Mouse (Mus musculus): ENCODE results near the gene Creg1. TPM values are rescaled to one million over a fixed set of nuclear protein-coding genes. Genes with fewer than 3 reads are reported as not detected.
"Not testable (repeated sequence)": the region's sequence is repeated elsewhere in the genome, so short reads cannot be mapped to it uniquely, and the experiment has no call there.

Gene Creg1
- polyA plus RNA-seq, 1 experiment, result 33.9 TPM

- no peak for DNase-seq (ENCODE audit: extremely low spot score in 1 of 2, low spot score in 1 of 2)
Measured at GRCm38 (mm10) chr1:165748053-165748452, 15.5 kb upstream of the Creg1 start.

DNA sequence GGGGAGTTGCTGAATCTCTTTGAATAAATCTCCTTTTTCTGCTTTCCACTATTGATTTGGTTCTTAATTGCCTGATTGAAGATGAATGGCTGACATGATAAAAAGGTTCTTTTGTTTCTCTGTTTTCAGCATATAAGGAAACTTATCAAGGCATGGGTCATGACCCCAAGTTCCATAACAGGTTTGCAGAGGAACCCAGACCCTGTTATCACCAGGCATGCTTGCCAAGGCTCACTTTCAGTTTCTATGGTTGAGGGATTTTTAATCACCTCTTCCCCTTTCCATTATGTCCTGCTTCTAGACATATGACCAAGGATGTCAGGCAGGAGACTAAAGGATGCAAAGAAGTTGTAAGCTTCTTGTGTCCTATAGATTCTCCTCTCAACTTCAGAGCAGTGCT, 12.4 kb upstream of the Creg1 start:
- DNase-seq (ENCODE audit: extremely low spot score in 1 of 2, low spot score in 1 of 2), result no peak

DNA sequence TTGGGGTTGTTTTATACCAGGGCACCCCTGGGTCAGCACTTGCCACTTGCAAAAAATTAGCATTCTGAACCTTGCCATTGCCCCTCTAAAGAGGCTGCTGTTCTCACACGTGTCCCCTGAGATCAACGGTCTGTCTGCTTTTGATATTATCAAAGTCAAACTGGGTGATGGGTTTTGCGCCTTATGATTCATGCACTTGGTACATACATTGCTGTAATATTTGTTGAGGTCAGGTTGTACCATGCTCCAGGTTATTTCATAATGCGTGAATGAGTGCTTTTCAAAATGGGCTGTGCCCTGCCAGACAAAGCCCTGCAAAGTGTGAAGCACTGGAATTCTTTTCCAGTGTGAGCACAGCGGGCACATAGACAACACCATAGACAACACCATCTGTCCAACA, 11.7 kb upstream of the Creg1 start:
- DNase-seq (ENCODE audit: extremely low spot score in 1 of 2, low spot score in 1 of 2), result no peak

GRCm38 (mm10) chr1:165754205-165754604, 9.3 kb upstream of the Creg1 start:
- DNase-seq (ENCODE audit: extremely low spot score in 1 of 2, low spot score in 1 of 2), result no peak

GRCm38 (mm10) chr1:165755194-165755593, 8.4 kb upstream of the Creg1 start:
- no peak for DNase-seq (ENCODE audit: extremely low spot score in 1 of 2, low spot score in 1 of 2)

DNA sequence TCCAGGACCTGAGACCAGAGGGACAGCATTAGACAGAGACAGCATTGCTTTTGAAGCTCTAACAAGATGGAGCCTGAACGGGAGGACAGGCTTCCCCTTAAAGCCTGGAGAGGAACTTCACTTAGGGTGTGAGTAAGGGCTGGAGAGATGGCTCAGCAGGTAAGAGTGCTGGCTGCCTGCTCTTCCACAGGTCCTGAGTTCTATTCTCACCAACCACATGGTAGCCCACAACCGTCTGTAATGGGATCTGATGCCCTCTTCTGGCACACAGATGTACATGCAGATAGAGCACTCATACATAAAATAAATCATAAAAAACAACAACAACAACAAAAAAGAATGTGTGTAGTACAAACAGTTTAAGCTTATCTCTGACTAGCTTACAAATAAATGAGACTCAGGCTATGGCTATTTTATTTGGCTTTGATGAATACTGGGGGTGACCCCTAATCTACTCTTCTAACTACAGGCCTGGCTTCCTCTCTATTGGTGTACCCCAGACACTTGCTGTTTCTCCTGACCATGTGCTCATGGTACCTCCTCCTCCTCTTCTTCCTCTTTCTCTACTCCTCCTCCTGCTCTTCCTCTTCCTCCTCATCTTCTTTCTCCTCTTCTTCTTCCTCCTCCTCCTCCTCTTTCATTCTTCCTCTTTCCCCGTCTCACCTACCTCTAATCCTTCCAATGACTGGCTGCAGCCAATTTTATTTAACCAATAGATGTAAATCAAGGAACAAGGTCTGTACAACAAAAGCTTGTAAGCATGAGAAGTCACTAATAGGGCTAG, 1.8 kb upstream of the Creg1 start:
- DNase-seq (ENCODE audit: extremely low spot score in 1 of 2, low spot score in 1 of 2), result no peak

DNA sequence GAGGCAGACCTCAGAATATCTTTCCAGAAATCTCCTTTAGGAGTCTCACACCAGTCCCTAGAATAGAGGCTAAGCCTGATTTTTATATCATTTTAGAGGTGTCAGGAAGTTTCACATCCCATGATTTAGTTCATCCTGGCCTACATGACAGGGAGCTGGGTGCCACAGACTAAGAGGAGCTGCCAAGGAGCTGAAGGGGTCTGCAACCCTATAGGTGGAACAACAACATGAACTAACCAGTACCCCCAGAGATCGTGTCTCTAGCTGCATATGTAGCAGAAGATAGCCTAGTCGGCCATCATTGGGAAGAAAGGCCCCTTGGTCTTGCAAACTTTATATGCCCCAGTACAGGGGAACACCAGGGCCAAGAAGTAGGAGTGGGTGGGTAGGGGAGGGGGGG, 1.0 kb upstream of the Creg1 start:
- DNase-seq (ENCODE audit: extremely low spot score in 1 of 2, low spot score in 1 of 2), result not testable (repeated sequence)

GRCm38 (mm10) chr1:165762914-165763634, 472 bp upstream of the Creg1 start:
- DNase-seq (ENCODE audit: extremely low spot score in 1 of 2, low spot score in 1 of 2), result no peak

DNA sequence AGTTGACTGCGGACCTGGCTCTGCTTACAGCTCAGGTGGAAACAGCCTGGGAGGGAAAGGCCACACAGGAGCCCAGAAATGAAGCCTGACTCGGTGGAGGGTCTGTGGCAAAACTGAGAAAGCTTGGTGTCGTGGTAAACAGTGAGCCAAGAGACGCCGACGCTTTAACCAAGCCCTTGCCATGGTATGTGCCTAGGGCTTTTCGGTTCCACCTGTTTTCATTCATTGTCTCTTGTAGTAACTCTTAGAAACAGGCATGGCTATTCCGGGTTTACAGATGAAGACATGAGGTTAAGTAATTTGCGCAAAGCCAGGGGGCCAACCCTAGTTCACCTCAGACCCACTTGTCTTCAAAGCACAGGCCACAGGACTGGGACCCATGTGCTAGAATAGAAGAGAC, 1.0 kb downstream of the Creg1 start:
- no peak for DNase-seq (ENCODE audit: extremely low spot score in 1 of 2, low spot score in 1 of 2)

DNA sequence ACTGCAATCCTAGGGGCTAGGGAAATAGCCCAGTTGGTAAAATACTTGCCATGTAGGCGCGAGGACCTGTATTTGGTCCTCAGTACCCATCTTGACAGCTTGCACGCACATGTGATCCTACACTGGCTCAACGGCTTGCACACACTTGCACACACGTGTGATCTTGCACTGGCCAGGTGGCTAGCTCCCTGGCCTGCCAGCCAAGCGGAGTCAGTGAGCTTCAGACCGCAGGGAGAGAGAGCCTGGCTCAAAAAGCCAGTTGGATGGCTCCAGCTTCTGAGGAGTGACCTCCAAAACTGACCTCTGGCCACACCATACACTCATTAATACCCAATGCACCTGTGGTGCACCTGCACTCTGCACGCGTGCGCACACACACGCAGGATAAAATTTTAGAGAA, 1.5 kb downstream of the Creg1 start:
- DNase-seq (ENCODE audit: extremely low spot score in 1 of 2, low spot score in 1 of 2), result no peak

GRCm38 (mm10) chr1:165765651-165766294, 2.2 kb downstream of the Creg1 start:
- no peak for DNase-seq (ENCODE audit: extremely low spot score in 1 of 2, low spot score in 1 of 2)

DNA sequence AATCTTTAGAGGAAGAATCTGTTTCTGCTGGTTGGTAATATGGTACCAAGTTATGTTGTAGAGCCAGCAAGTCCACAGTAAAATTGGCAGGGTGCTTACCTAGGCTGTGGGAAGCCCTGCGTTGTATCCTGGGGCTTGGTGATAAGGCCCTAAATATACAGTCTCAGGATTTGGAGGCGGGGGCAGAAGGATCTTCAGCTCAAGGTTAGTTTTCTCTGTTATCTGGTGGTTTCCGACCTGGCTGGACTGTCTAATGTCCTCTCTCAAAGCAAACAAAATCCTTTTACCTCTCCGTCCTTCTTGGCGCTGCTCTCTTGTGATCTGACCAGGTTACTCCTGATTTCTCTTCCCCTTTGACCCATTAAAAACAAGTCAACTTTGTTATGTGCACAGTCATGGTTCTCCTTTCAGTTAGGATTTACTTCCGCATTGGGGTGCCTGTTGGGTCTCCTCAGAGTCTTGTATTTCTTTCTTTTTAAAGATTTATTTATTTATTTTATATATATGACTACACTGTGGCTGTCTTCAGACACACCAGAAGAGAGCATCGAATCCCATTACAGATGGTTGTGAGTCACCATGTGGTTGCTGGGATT, 2.8 kb downstream of the Creg1 start:
- DNase-seq (ENCODE audit: extremely low spot score in 1 of 2, low spot score in 1 of 2), result no peak

DNA sequence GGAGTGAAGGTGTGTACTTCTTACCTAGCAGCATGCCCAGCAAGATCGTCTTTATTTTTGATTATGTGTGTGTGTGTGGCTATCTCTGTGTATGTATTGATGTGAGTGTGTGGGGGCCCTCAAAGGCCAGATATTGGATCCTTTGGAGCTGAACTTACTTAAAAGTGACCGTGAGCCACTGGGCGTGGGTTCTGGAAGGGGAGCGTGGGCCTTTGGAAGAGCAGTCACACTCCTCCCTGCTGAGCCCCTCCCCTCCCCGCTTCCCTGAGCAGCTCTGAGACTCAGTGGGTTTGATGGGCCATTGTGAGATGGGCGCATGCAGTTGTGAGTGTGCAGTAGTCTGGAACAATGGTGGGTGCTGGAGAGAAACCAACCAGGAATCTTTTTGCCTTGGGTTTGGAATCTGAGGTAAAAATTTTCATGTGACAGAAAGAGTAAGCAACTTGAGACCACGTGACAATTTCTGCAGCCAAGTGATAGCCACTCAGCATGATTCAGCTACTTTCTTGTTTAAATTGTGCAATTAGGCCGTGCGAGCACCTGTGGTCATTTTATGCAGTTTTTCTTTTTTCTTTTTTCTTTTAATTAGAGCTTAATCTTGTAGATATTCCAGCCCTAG, 5.5 kb downstream of the Creg1 start:
- DNase-seq (ENCODE audit: extremely low spot score in 1 of 2, low spot score in 1 of 2), result no peak

GRCm38 (mm10) chr1:165770181-165770759, 6.7 kb downstream of the Creg1 start:
- DNase-seq (ENCODE audit: extremely low spot score in 1 of 2, low spot score in 1 of 2), result no peak

- DNase-seq (ENCODE audit: extremely low spot score in 1 of 2, low spot score in 1 of 2), result peak in 1 of 2 experiments; percentile 78
Measured at GRCm38 (mm10) chr1:165771491-165771897, 7.9 kb downstream of the Creg1 start.

DNA sequence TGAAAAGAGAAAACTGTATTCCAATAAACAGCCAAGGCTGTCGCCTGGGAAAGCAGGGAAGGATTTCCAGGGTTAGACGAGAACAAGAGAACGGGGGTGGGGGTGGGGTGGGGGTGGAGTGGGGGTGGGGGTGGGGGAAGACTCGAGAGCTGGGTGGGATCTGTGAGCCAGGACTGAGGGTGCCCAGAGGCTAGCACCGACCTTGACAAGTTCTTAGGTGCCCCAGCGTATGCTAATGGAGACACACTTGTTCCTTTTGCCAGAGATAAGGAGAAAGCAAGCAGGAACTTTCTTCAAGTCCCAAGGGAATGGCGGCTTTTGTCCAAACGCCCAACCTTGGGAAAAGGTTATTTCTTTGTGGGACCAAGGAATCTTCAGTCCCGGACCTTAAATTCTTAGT, 8.5 kb downstream of the Creg1 start:
- no peak for DNase-seq (ENCODE audit: extremely low spot score in 1 of 2, low spot score in 1 of 2)

- peak in 1 of 2 experiments; percentile 78 for DNase-seq (ENCODE audit: extremely low spot score in 1 of 2, low spot score in 1 of 2)
Measured at GRCm38 (mm10) chr1:165775518-165776294, 12.2 kb downstream of the Creg1 start.

- DNase-seq (ENCODE audit: extremely low spot score in 1 of 2, low spot score in 1 of 2), result peak in 1 of 2 experiments; percentile 63
Measured at GRCm38 (mm10) chr1:165779954-165780585, 16.5 kb downstream of the Creg1 start.

DNA sequence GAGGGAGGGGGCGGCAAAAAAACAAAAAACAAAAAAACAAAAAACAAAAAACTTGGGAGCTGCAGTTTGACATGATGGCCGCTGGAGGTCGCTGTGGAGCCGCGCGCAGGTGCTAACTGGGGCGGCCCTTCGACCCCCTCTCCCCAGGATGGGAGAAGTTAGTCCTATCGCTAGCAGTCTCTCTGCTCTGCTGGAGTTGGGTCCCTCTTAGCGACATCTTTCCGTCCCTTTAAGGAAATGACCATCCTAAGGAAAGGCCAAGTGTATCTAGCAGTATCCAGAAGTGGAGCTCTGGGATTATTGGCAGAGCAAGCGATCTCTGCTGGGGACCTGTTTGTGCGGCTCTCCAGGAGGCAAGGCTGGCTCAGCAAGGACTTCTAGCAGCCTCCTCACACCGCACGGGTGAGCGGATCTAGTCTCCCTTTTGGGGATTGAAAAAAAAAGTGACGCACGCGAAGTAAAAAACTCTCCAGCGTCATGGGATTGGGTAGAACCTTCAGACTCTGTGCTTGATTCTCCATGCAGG, 17.1 kb downstream of the Creg1 start:
- no peak for DNase-seq (ENCODE audit: extremely low spot score in 1 of 2, low spot score in 1 of 2)

Data from frontal cortex, adult 2 months (tissue).